Mouse (Mus musculus) embryonic facial prominence, embryonic 10.5 days (tissue): ENCODE measurements around the gene Slc7a11. TPM values are rescaled to one million over a fixed set of nuclear protein-coding genes. Genes with fewer than 3 reads are reported as not detected.

Source experiments
- DNase-seq: peaks from one replicate; pipeline ENCODE4 v3.0.0-alpha.2; 2017; ENCODE audit warnings: low spot score
- H3K27ac ChIP-seq: fragments of 300-500 bp; sonication (generic); replicated peaks from 2 replicates; pipeline ENCODE4 v1.5.1; 2016; ENCODE audit warnings: mild to moderate bottlenecking
- H3K27me3 ChIP-seq: fragments of 300-500 bp; sonication (generic); replicated peaks from 2 replicates; pipeline ENCODE4 v1.6.1; 2016; ENCODE audit warnings: low read depth, mild to moderate bottlenecking; ENCODE audit not compliant: poor library complexity, severe bottlenecking
- H3K36me3 ChIP-seq: fragments of 300-500 bp; sonication (generic); replicated peaks from 2 replicates; pipeline ENCODE4 v1.6.1; 2016; ENCODE audit warnings: mild to moderate bottlenecking, moderate library complexity
- H3K4me1 ChIP-seq: fragments of 300-500 bp; sonication (generic); 2 replicates; pipeline ENCODE4 v1.6.1; 2016
- H3K4me3 ChIP-seq: fragments of 300-500 bp; sonication (generic); 2 replicates; pipeline ENCODE4 v1.5.1; 2016; ENCODE audit warnings: mild to moderate bottlenecking, moderate library complexity
- H3K9me3 ChIP-seq: fragments of 300-500 bp; sonication (generic); 2 replicates; pipeline ENCODE4 v1.6.1; 2016; ENCODE audit warnings: mild to moderate bottlenecking
- WGBS: fragments of 180-500 bp; shearing (Covaris S2); methylation state at CpG from one replicate; pipeline ENCODE4 v1.1.7; 2016; 5-methylcytosine and 5-hydroxymethylcytosine counted together
- polyA plus RNA-seq: library from polyadenylated mRNA; unstranded; fragments of >200 nt; fragmentation: Nextera tagmentation; extraction: Ambion mirVana; gene quantifications from 2 replicates; pipeline ENCODE4 v1.2.1, GENCODE M21; 2016

Slc7a11 gene
- polyA plus RNA-seq, 1 experiment from 2014 or later: 1.5 TPM

DNA sequence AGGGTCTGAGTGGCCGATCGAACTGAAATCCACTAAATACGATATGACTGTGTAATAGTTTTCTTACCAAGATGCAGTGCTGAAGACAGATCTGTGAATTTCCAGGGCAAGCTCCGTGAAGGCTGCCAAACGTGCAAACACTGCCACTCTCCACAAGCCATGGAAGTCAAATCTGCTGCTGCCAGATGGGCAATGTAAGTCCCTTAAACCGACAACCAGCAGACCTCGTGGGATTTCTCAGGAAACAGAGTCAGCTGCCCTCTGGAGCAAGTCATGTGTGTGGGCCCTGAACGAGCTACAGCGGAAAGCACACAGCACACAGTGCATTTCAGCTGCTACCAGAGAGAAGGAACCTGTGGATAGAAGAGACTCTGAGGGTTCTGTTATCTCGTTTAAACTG, 146.5 kb downstream of the Slc7a11 start:
- Histone ChIP-seq H3K4me1 (0 out of 2 replicates have a peak, but pooled peaks cover 3% of the 10 kb centered on the region), H3K27ac (0 out of 2 replicates have a peak overlapping the region, but pooled peaks have one; percentile 27), H3K9me3 (no peaks in the 10 kb centered on the region), H3K36me3 (no peaks in the 10 kb centered on the region), H3K4me3 (no peak overlapping the region), H3K27me3 (no peaks in the 10 kb centered on the region)
- peak; percentile 29 for DNase-seq
- WGBS: 62% methylated on average over 10 of the region's 10 CpGs

GRCm38 (mm10) chr3:50275023-50275422, 168.4 kb downstream of the Slc7a11 start:
- Histone ChIP-seq H3K36me3 (no peaks in the 10 kb centered on the region), H3K4me3 (no peak overlapping the region), H3K4me1 (no peaks in the 10 kb centered on the region), H3K27me3 (no peaks in the 10 kb centered on the region), H3K27ac (no peak overlapping the region), H3K9me3 (no peaks in the 10 kb centered on the region)
- DNase-seq: no peak
- 82% methylated on average over 2 of the region's 2 CpGs for WGBS

- DNase-seq: no peak
- Histone ChIP-seq H3K4me1 (no peaks in the 10 kb centered on the region), H3K27ac (no peak overlapping the region), H3K4me3 (no peak overlapping the region), H3K9me3 (no peaks in the 10 kb centered on the region), H3K27me3 (no peaks in the 10 kb centered on the region), H3K36me3 (no peaks in the 10 kb centered on the region)
Measured at GRCm38 (mm10) chr3:50272222-50272621, 171.2 kb downstream of the Slc7a11 start.

GRCm38 (mm10) chr3:50269680-50270079, 173.7 kb downstream of the Slc7a11 start:
- Histone ChIP-seq H3K27ac (no peak overlapping the region), H3K4me1 (no peaks in the 10 kb centered on the region), H3K4me3 (no peak overlapping the region), H3K9me3 (no peaks in the 10 kb centered on the region), H3K36me3 (no peaks in the 10 kb centered on the region), H3K27me3 (no peaks in the 10 kb centered on the region)
- no peak for DNase-seq
- WGBS: 88% methylated on average over 4 of the region's 4 CpGs

GRCm38 (mm10) chr3:50262547-50263087, 180.8 kb downstream of the Slc7a11 start:
- Histone ChIP-seq H3K36me3 (no peaks in the 10 kb centered on the region), H3K9me3 (no peaks in the 10 kb centered on the region), H3K27me3 (no peaks in the 10 kb centered on the region), H3K4me3 (no peak overlapping the region), H3K4me1 (no peaks in the 10 kb centered on the region), H3K27ac (no peak overlapping the region)
- DNase-seq: no peak
- 56% methylated on average over 2 of the region's 2 CpGs for WGBS

DNA sequence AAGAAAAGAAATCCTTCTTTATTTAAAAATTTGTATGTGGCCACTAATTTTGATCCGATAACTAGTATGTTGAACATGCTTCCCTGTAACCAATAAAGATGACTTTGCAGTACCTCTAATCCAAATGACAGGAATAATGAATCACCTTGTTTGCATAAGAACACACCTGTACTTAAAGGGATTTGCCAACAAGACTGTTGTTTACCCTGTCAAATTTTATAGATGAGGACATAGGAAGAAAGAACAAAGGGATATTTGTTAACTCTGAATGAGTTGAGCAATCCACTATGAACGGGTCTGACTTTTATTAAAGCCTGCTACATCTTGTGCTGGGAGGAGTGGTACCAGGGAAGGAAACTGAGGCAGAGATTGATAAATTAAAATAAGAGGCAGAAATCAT, 181.3 kb downstream of the Slc7a11 start:
- 81% methylated on average over 2 of the region's 2 CpGs for WGBS
- H3K4me3 ChIP-seq: no peak overlapping the region
- no peak for DNase-seq
- no peaks in the 10 kb centered on the region for H3K4me1 ChIP-seq
- no peaks in the 10 kb centered on the region for H3K36me3 ChIP-seq
- no peaks in the 10 kb centered on the region for H3K9me3 ChIP-seq
- H3K27me3 ChIP-seq: no peaks in the 10 kb centered on the region
- no peak overlapping the region for H3K27ac ChIP-seq

GRCm38 (mm10) chr3:50260667-50261066, 182.7 kb downstream of the Slc7a11 start:
- no peak overlapping the region for H3K4me3 ChIP-seq
- DNase-seq: no peak
- H3K27me3 ChIP-seq: no peaks in the 10 kb centered on the region
- no peaks in the 10 kb centered on the region for H3K9me3 ChIP-seq
- 89% methylated on average over 1 of the region's 1 CpGs for WGBS
- H3K36me3 ChIP-seq: no peaks in the 10 kb centered on the region
- H3K27ac ChIP-seq: no peak overlapping the region
- no peaks in the 10 kb centered on the region for H3K4me1 ChIP-seq

DNA sequence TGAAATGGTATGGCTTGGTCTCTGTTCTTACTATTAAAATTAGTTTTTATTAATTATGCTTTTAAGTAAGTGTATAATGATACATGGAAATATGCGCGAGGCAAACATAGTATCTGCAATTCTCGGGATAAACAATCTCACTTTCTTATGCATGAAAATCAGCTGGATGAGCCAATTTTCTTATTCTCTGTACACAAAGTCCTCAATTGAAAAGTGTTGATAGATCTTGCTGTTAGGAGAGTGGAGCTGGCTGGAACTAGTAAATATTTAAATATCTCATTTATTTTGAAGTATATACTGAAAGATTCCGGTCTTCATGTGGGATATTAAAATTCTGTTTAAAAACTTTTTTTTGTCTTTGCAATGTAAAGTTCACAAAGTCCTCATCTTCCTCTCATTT, 184.6 kb downstream of the Slc7a11 start:
- WGBS: 94% methylated on average over 4 of the region's 4 CpGs
- DNase-seq: no peak
- H3K4me1 ChIP-seq: no peaks in the 10 kb centered on the region

GRCm38 (mm10) chr3:50249598-50250300, 193.7 kb downstream of the Slc7a11 start:
- Histone ChIP-seq H3K9me3 (no peaks in the 10 kb centered on the region), H3K27ac (no peak overlapping the region), H3K4me1 (no peaks in the 10 kb centered on the region), H3K36me3 (no peaks in the 10 kb centered on the region), H3K27me3 (no peaks in the 10 kb centered on the region), H3K4me3 (no peak overlapping the region)
- DNase-seq: no peak
- WGBS: 85% methylated on average over 6 of the region's 6 CpGs

More for the DNA sequence above, 184.6 kb downstream of the Slc7a11 start:
- H3K27me3 ChIP-seq: no peaks in the 10 kb centered on the region
- no peak overlapping the region for H3K4me3 ChIP-seq
- H3K27ac ChIP-seq: no peak overlapping the region
- no peaks in the 10 kb centered on the region for H3K9me3 ChIP-seq
- H3K36me3 ChIP-seq: no peaks in the 10 kb centered on the region

- no peak for DNase-seq
- Histone ChIP-seq H3K27ac (no peak overlapping the region), H3K27me3 (no peaks in the 10 kb centered on the region), H3K9me3 (no peaks in the 10 kb centered on the region), H3K4me3 (no peak overlapping the region), H3K36me3 (no peaks in the 10 kb centered on the region), H3K4me1 (peaks cover 7% of the 10 kb centered on the region)
- 93% methylated on average over 3 of the region's 3 CpGs for WGBS
Measured at GRCm38 (mm10) chr3:50235990-50236389, 207.4 kb downstream of the Slc7a11 start.

GRCm38 (mm10) chr3:50233144-50233543, 210.3 kb downstream of the Slc7a11 start:
- 66% methylated on average over 5 of the region's 5 CpGs for WGBS
- H3K4me3 ChIP-seq: no peak overlapping the region
- H3K36me3 ChIP-seq: no peaks in the 10 kb centered on the region
- H3K4me1 ChIP-seq: peaks cover 7% of the 10 kb centered on the region
- no peak for DNase-seq
- H3K27me3 ChIP-seq: no peaks in the 10 kb centered on the region
- no peaks in the 10 kb centered on the region for H3K9me3 ChIP-seq
- no peak overlapping the region for H3K27ac ChIP-seq

- no peaks in the 10 kb centered on the region for H3K4me1 ChIP-seq
- no peaks in the 10 kb centered on the region for H3K9me3 ChIP-seq
- WGBS: 86% methylated on average over 2 of the region's 2 CpGs
- no peaks in the 10 kb centered on the region for H3K27me3 ChIP-seq
- no peaks in the 10 kb centered on the region for H3K36me3 ChIP-seq
- DNase-seq: no peak
- H3K27ac ChIP-seq: no peak overlapping the region
- H3K4me3 ChIP-seq: no peak overlapping the region
Measured at GRCm38 (mm10) chr3:50224390-50225114, 218.9 kb downstream of the Slc7a11 start.

- H3K36me3 ChIP-seq: no peaks in the 10 kb centered on the region
- DNase-seq: no peak
- no peak overlapping the region for H3K27ac ChIP-seq
- H3K4me1 ChIP-seq: no peaks in the 10 kb centered on the region
- no peaks in the 10 kb centered on the region for H3K27me3 ChIP-seq
- H3K9me3 ChIP-seq: no peaks in the 10 kb centered on the region
- H3K4me3 ChIP-seq: no peak overlapping the region
- 79% methylated on average over 2 of the region's 2 CpGs for WGBS
Measured at GRCm38 (mm10) chr3:50220454-50220853, 223.0 kb downstream of the Slc7a11 start.
